Mouse (Mus musculus) mature B cell (primary cell): Measurements from ENCODE around the gene Sntg2.

Experiments
- in situ Hi-C: fragments of 300-500 bp; cut with MboI; formaldehyde crosslinking; loops from 2 replicates; pipeline ENCODE4 v1.14.3; 2019

Gene Sntg2

DNA sequence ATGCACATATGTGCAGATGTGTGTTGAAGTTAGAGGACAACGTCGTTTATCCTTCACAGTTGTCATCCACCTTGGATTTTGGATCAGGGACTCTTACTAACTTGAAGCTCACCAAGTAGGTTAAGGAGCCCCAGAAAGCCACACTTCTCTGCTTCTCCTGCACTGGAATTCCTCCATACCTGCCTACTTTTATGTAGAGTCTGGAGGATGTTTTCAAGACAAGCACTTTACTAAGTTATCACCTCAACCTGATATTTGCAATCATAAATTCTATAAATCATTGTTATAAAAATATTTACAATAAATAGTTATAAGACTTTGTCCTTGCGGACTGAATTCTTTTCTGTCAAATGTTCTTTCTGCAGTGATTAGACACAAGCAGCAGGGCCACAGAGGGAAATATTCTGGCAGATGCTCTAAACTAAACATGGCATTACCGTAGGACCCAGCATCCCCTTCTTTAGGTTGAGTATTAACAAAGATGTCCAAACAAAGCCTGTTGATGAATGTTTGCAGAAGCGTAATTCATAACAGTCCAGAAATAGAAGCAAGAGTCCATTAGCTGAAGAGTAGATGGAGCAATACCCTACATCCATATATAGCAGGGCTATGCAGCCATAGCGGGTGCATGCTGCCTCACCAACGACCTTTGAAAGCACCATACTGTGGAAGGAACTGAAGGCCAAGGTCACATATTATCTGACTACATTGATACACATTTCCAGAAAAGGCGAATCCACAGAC lies 100.8 kb downstream of the Sntg2 start:
- in situ Hi-C loops, result no loop called here

DNA sequence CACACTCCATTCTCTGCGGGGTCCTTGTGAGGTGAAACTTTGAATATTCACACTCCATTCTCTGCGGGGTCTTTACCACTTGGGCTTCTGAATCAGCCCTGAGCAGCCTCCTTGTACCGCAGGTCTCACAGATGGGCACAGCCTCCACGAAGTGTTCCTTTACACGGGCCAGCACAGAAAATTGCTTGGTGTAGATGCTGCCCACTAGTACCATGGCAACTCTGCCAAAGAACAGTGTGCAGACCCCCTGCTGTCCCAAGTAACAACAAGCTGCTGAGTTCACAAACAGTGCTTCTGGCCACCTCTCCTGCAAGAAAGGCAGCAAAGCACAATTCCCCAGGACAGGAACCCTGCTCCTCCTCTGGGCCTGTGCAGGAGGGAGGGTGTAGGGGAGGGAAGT lies 109.0 kb downstream of the Sntg2 start:
- in situ Hi-C loops, result no loop called here

DNA sequence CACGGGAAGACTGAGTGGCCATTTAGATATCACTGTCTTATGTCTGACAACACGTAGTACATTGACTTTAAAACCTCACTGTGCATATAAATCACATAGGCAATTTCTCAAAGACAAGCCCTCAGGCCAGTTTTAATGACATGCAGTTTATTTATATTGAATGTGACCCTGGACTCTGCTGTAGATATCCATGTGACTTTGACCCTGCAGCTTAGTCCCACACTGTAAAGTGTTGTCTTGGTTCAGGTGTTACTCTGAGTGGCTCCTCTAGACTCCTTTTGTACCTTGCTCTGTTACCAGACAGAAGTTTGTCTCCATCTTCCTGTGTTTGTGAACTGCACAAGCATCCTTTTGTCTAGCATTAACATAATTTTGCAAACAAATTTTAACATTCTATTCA lies 112.0 kb downstream of the Sntg2 start:
- in situ Hi-C loops, result no loop called here

DNA sequence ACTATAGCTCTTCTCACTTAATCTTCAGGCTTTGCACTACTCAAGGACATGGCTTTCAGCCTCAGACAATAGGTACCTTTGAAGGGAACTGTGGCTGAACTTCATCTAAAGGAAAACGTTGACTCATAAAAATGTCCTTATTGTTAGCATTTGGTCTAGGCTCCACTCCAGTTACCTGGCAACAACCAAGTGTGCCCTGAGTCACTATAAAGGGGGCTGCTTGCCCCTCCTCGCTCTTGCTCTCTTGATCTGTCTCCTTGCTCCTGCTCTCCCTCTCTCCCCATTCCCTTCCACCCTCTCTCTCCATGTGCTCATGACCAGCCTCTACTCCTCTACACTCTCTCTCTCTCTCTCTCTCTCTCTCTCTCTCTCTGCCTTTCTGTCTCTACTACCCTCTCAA lies 114.5 kb downstream of the Sntg2 start:
- in situ Hi-C loops, result no loop called here

DNA sequence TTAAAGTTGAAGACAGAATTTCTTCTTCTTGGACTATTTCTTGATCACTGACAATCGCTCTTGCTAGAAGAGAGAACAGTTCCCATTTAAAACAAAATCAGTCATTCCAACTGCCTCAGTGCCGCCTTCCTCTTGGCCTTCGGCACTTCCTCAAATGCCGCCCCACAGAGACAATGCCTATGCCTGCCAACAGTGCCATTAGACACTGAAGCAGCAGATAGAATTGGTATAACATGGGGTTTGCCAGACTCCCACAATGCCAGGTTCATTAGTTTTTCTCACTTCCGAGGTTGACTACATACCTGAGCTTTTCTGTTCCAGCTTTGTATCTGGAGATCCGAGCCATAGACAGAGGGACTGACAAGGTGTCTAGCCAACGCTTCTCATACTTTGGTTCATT lies 115.5 kb downstream of the Sntg2 start:
- in situ Hi-C loops, result no loop called here

DNA sequence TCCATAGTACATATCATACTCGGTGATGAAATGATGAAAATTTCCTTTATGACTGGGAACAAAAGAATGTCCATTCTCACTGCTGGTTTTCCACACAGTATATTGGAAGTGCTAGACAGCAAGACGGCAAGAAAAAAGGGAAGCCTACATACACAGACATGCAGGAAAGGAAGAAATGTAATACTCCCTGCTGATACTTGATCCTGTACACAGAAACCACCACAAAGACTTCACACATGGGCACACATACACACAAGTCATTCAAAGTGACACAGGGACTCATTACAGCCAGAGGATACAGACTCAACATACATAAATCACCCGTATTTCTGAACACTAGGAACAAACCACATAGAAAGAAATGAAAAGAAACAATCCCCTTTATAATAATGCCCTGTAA lies 117.0 kb downstream of the Sntg2 start:
- in situ Hi-C loops, result no loop called here

DNA sequence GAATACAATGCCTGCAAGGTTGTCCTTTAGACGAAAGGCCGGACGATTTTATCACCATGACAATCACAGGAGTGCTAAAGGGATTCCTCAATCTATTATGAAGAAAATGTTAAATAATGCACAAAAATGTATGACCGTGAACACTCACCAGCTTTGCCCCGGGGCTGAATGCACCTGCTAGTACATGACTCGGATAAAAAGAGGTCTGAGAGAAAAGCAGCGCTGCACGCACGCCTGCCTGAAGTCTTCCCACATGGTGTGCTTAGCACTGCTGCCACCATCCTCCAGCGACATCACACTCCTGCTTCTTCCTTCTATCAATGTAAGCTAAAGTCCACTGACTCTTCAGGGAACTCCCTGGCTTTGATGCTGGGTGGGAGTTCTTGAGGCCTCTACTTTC lies 118.6 kb downstream of the Sntg2 start:
- in situ Hi-C loops, result no loop called here

DNA sequence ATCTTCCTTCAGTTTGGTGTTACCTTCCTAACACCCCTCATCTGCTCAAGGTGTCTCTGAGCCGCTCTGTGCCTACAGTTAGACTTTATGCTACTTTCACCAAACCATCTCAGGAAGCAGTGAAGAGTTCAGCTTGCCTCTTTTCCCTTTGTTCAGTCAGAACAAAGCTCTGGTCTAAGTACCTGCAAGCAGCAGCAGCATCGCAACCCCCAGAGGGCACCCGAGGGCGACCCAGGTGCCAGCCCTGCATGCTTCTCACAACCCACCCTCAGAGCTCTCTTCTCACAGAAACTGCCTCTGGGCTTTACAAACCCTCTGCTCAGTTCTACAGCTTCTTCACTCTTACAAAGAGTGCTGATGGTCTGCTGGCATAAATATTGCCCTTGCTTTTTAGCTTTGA lies 120.8 kb downstream of the Sntg2 start:
- in situ Hi-C loops, result no loop called here

DNA sequence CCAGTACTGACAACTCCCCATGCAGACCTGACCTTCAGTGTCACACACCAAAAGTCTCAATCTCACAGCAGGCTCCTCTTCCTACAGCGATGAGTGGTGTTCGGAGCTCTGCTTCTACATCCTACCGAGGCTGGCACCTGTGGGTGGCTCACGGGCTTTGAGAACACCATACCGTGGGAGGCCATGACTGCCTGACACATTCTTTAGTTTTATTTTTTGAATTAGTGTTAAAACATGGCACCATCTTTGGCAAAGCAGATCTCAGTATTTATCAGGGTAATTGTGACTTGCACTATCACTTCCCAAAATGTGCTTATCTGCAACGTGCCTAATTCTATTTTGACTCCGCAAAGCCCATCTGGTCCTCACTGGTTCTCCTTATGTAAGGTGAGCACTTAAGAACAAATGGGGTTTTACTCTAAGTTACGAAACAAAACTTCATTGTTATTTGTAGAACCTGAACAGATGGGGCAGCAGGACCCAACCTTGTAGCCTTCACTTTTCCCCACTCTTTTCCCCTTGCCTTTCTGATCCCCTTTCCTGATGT lies 121.8 kb downstream of the Sntg2 start:
- in situ Hi-C loops, result no loop called here

DNA sequence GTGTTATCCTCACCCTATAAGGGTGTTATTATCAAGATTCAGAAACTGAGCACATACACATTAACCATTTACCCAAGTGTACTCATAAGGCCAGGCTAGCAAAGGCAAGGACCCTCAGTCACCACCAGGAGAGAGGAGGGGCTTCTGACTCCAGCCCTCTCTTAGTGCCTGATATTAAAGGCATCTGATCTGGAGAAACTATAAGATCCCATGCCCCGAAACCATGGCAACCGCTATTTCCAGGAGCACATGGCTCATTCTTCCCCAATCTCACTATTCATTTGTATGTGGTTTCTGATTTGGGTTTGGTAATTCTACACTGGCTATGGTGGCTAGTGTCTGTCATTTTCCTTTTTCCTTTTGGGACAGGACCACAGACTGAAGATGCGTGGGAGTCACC lies 124.1 kb downstream of the Sntg2 start:
- in situ Hi-C loops, result no loop called here

DNA sequence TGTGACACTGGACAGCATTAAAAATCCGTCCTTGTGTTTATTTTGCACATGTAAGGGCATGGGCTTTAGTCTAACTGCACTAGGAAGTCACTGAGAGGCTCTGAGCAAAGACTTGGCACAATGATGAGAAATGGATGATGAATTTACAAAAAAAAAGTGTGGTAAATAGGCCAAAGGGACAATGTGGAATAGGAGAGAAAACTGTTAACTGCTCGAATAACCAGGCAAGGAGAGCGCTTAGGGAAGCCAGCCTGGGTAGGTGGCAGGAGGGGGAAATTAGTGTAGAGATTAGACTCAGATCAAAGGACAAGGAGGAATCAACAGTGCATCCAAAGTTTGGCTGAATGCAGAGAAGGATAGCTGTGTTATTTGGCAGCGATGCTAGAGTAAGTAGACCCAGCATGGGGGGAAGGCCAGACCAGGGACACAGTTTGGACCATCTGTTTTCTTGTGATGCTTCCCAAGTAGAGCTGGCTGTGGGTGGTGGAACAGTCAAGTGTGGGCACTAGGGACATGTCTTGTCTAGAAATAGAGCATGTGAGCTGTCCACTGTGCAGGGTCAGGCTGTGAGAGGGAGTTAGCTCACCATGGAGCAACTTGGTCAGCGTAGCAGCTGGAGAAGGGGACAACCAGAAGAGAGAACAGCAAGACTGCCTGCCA lies 126.8 kb downstream of the Sntg2 start:
- in situ Hi-C loops, result no loop called here

DNA sequence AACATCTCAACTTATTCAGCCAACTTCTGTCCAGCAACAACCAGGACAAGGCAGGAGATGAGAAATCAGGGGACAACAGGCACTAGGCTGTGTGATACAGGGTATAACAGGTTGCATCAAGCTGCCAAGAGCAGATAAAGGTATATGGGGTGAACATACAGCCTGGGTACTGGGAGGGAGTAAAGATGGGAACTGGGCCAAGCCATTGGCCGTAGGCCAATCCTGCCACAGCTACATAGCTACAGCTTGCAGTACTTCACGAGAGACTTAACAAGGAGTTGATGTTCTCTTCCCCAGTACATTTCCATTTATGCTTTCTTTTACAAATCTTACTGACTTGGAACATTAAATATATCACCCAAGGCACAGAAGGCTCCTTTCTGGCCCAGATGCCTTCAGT lies 129.0 kb downstream of the Sntg2 start:
- in situ Hi-C loops, result no loop called here

DNA sequence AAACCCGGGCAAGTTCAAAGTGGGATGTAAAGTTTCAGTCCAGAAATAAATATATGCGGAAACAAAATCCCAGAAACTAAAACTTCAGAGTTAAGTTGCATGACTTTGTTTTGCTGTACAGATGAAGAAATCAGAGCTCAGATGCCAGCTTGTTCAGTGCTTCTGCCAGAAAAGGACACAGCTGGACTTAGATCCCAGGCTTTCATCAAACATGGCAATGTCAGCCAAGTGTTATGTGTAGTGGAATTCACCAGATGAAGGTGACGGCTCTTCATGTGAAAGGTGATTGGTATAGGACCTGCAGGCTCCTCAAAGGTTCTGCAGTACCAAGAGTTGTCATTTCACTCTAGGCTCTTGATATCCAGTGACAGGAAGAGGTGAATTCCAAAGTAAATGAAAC lies 132.3 kb downstream of the Sntg2 start:
- in situ Hi-C loops, result no loop called here

DNA sequence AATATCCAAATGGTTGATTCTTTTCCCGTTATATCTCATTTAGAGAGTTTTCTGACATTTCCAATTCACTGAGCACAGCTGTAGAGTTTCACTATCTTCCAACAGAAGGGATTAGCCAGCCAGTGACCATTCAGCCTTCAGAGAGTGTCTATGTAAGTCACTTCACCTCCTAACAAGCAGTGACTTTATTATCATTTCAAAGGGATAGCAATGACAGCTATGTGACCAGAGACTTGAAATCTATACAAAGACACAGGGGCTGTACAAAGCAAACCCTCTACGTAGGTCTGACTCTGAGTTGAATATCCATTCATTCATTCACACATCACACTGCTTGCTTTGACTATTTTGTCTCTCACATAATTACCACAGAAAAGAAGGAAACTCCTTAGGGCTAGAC lies 138.2 kb downstream of the Sntg2 start:
- in situ Hi-C loops, result no loop called here

DNA sequence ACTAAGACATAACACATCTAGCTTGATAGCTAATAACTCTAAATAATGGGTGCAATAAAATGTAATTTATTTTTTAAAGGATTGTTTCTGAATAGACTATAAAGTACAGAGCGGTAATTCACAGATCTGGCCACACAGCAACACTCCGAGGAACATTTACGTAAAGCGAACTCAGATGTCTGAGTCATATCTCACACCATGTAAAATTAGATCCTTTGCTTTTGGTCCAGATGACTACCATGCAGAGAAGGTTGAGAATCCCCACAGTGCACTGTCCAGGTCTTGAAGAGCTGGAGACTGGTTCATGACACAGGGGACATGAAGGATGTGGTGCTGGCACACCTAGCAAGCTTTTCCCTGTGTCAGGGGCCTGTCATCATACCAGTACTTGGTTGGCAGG lies 145.2 kb downstream of the Sntg2 start:
- in situ Hi-C loops, result no loop called here

DNA sequence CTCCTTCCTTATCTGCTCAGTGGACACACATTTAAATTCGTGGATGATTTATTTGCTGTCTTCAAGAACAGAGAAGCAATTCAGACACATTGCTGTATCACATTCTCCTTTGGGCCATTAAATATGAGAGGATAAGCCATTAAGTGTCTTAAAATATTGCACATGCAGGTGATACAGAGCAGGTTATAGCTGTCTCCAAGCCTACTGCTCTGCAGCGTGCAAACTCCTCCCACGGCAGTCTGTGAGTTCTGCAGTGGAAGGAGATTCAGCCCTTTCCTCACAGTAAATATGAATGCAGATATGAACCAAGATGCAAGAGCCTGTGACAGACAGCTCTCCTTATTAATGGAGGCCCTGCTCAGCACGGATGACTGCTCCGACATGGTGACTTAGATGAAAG lies 146.9 kb downstream of the Sntg2 start:
- in situ Hi-C loops, result no loop called here

DNA sequence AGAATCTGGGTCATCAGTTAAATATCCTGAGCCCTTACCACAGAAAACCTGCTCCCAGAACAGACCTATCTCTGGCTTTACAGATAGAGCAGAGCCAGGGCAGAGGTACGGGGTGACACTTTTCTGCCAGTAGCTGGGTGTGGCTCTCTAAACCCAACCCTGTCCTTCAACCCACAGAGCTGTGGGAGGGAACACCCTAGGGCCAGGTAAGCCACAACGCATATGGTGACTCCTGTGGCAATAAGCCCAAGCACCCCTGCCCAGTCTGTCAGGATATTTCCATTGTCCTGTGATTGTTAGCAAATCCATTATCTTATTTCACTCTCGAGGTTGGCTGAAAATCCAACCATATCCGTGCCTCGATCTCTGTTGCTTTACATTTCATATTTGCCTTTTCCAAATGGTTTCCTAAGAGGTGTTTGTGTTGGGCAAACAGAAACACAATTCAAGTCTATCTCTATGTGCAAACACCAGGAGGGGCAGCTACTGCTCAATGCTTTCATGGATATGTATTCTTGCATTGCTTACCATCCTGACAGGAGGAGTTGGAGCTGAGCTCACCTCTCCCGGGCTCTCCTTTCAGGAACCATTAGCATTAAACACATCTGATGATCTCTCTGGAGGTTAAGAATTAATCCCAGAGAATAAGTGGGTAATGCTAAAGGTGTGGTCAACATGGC lies 156.3 kb downstream of the Sntg2 start:
- in situ Hi-C loops, result no loop called here

DNA sequence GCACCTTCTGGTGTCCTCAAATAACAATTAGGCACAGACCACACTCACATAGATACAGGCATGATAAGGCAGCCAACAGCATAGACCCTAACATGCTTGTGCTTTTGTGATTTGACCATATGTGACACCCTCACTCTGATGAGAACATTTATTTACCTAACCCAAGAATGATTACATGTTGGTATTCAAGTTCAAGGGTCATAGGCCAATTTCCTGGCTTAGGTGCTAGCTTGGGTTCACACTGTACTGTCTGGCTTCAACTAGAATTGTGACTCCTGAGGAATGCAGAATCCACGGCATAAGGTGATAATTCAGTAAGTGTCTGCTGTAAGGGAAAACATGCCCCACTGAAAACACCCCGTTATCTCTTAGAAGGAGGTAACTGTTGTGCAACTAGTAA lies 158.4 kb downstream of the Sntg2 start:
- in situ Hi-C loops, result no loop called here

DNA sequence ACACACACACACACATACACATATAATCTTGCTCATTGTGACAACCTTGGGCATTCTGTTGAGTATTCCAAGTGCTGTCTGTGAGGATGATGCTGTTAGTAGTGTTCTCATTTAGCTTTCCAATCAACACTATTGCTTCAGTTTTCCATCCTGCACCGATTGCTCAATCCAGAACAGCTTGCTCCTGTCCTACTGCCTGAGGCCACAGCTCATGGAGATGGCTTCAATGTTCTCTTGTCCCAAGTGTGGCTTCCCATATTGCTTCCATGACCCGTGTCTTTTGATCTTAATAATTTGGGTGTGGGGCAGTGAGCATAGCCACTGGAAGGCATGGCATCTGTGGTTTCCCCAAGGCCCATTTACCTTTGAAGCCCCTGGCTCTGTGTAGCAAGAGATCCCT lies 162.8 kb downstream of the Sntg2 start:
- in situ Hi-C loops, result no loop called here

DNA sequence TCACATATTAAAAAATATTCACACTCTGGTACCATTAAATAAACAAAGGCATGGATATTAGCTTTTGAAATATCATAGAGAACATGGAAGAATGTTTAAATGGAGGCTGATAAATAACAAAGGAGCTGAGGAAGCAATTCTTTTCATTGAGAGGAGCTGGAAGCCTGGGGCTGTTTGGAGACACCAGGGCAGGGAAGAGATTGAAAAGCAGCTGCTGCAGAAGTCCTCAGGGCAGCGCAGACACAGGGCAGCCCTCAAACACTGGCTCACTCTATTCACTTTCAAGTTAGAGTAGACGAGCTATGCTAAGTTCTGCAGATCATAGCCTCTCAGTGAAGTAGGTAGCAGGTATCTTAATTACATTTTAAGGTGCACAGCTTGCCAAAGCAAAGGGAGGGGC lies 164.6 kb downstream of the Sntg2 start:
- in situ Hi-C loops, result no loop called here

DNA sequence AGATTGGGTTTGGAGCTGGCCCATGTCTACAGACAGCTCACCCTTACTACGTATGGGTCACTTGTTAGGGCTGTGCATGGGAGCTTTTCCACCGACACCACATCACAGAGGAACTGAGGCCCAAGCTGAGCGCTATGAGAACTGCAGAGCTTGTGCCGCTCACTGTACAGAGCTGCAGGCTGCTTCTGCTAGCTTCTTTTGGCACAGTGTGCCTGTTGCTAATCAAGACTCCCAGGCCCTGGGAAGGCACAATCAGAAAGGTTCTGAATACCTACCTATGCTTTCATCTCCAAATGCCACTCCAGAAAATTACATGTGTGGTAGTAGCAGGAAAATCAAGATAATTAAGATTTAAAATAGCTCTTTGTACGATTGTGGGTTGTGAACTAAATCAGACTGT lies 165.1 kb downstream of the Sntg2 start:
- in situ Hi-C loops, result no loop called here

DNA sequence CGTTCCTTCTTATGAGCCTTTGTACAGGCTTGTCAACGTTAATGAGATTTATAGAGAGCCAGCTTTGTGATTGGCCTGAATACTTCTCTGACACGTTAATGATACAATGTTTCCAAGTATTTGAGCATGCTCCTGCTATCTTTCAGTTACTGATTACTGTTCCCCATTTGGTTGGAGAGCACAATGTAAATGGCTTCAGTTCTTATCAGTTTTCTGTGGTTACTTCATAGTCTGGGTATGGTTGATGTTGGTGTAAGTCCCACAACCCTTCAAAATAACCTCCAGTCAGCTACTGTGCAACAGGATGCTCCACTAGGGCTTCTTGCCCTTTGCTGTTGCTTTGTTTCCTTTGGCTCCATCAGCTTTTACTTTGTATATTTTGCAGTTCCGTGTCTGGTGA lies 168.7 kb downstream of the Sntg2 start:
- in situ Hi-C loops, result no loop called here

DNA sequence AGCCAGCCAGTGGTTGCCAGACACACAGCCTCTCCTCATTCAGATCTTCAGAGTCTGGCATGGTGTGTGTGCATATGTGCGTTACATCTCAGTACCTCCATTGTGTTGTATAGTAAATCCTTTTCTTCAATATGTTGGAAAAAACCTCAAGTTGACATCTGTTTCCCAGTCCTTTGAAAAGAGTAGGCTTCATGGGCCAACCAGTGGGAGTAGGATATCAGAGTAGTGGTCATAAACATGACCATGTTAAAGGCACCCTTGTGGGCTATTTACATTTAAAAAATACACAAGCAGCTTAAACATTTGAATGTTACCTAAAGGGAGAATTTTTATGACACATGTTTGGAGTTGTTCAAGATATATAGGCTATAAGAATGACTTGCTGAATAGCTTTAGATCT lies 170.4 kb downstream of the Sntg2 start:
- in situ Hi-C loops, result no loop called here
